Mouse (Mus musculus): ENCODE measurements around the gene Adgrg3.
A peak's percentile ranks its signal among the peaks of the same experiment; 100 is the strongest.

Gene Adgrg3

DNA sequence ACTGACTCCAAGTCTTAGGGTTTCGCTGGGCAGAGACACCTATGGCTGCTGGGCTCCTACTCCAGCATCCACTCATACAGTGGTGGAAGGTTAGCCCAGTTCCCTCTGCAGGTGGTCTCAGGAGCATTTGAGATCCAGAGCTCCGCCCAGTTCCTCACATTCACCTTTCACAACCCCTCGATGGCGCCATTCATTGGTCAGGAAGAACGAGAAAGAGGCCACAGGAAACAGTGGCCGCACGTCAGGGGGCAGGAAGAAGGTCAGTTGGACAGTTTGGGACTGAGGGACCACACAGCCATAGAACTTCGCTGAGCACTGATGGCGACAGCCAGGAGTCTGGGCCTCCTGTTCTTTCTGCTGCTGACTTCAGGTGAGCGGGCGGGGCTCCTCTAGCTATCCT is at the start of gene Adgrg3:
TSS of gene Adgrg3 (plus strand) at position 242 of the 400 bp plus-strand sequence.
- DNase-seq (ENCODE audit: low spot score), result no peak

DNA sequence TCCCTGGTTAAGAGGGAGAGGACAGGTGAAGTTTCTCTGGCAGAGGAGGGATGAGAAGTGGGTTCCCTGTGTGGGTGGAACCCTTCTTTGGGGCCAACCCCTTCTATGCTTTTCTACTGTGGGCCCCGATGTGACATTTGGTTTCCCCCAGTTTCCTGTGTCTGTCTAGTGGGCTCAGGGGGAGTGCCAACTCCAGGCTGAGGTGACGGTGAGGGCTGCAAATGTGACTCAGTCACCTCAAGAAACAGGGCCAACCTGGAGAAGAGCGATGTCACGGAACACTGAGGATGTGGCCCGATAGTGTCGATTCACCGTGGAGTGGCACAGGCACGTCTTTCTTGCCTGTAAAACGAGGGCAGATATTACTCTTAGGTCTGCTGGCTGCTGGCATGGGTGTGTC is 44.2 kb upstream of the Adgrg3 start:
- no peak for DNase-seq (ENCODE audit: low spot score)

DNA sequence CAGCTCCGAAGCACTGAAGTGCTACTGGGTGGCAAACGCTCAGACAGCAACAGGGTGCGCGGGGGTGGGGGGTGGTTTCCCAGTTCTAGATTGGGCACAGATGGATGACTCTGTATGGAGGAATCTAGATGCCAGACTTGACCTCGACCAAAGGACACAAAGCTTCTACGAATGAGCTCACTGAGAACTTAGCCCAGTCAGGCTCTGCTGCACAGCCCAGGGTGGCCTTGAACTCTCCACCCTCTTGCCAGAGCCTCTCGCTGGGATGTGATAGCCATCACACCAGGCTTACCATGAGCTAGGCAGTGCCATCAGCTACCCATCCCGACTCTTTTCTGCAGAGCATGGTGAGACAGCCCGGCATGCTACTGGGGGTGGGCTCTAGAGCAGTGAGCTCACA is 43.7 kb upstream of the Adgrg3 start:
- no peak for DNase-seq (ENCODE audit: low spot score)

DNA sequence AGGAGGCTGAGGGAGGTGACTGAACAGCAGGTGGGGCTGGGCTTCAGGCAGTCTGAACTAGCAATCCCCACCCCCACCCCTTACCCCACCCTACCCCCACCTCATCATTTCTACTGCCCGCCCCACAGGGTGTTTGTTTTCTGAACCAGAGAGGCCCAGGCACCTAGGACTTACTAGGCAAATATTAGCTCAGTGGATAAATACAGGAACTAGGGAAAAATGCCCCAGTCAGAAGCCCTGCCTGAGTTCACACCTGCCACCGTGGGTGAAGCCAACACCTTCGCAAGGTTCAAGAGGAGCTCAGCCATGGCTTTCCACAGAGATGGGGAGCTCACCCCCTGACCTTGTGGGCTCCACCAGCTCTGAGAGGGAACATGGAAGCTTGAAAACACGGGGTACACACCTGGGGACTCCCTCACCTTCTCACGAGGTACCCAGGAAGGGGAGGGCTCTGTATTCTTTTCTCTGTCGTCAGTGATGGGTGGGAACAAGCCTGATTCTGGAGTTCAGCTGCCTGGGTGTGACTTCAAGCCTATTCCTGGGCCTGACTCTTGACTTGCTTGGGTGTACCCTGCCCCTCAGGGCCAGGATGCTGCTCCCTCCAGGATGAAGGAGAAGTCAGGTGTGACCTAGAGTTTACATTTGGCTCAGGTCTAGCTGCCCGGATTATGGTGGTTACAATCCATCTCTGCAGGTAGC is 42.9 kb upstream of the Adgrg3 start, which contains the start of gene Adgrg1:
TSS of gene Adgrg1 (plus strand) at position 285 of the 699 bp plus-strand sequence.
- no peak for DNase-seq (ENCODE audit: low spot score)

DNA sequence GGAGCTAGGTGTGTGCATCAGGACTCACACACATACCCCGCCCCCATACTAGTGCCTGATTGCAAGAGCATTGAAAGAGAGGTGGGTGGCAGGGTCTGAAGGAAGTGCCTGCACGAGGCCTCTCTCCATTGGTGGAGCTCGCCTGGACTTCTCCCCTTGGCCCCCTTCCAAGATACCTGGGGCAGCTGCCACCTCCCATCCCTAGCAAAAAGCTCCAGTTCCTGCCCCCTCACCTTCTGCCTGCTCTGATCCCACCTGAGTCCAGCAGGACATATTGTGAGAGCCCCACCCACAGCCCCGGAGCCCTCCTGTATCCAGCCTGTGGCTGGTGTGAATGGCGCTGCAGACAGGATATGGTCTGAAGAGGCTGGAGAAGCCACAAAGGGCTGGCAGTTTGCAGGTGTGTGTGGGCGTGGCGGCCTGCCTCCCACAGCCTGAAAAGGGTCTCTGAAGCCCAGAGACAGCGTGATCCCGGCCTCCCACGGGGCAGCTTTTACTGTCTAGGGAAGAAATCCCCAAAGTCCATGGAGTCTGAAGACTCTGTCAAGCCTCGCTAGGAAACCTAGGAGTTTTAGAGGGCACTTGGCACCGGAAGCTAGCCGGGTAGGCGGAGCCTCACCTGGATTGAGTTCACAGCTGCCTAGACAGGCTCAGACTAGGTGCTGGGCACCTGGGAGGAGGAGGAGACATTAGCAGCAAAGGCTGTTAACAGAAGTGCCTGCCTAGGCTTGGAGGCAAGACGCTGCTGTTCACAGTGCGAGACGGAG is 40.7 kb upstream of the Adgrg3 start:
- no peak for DNase-seq (ENCODE audit: low spot score)

DNA sequence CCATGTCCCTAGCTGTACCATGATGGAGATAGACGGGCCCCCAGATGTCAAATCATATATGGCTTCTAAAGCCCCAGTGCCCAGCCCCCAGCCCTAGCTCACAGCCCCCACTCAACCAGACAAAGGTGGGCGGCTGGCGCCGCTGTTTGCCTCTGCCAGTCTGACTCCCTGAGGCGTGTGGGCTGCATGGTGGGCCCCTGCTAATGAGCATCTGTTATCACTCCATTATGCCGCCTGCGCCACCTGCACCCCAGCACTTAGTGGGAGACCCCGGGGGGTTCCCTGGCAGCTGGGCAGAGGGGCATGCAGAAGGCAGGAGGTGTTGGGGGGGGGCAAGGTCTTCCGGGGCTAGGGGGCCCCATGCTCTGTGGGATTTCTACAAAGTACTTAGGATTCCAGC is 39.4 kb upstream of the Adgrg3 start:
- DNase-seq (ENCODE audit: low spot score), result no peak

DNA sequence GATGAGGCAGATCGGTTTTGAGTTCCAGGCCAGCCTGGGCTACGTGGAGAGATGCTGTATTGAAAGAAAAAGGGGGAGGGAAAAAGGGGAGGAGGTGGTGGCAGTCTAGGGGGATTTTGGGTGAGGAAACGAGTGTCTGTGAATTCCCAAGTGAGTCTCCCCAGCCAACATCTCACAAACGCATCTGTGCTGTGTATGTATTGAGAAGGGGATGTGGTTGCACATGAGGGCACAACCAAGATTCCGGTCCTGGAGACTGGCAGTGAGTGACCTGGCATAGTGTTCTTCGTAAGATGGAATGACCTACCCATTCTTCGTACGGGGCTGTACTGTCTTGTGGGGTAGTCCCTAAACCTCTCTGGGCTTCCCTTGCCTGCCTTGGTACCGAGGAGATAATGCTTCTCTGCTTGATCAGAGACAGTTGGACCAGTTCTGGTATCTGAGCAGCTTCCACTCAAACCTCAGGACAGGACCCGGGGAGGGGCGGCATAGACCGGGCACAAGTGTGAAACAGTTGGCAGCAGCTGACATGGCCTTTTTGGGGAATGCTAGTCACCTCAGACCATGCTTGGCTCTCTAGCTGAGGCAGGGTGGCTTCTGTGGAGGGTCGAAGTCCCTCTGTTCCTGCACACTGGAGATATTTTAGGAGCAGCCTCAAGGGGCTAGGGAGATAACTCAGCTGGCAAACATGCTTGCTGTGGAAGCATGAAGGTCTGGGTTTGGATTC is 38.7 kb upstream of the Adgrg3 start:
- DNase-seq (ENCODE audit: low spot score), result no peak

DNA sequence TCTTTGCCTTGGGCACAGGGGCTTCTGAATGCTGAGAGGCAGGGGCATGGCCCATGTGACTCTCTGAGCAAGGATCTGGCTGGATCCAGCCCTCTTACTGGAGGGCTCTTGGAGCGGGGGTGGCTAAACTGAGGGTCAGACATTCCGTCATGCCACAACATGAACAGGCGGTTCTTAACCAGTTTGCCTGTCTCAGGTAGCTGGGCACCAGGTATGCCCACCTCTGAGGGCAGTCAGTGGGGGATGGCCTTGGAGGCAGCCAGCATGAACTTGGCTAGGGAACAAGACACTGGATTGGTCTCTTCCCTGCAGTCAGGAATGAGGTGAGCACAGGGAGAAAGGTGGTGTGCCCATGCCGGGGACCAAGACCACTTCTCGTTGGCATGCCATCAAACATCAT is 37.3 kb upstream of the Adgrg3 start:
- DNase-seq (ENCODE audit: low spot score), result no peak

DNA sequence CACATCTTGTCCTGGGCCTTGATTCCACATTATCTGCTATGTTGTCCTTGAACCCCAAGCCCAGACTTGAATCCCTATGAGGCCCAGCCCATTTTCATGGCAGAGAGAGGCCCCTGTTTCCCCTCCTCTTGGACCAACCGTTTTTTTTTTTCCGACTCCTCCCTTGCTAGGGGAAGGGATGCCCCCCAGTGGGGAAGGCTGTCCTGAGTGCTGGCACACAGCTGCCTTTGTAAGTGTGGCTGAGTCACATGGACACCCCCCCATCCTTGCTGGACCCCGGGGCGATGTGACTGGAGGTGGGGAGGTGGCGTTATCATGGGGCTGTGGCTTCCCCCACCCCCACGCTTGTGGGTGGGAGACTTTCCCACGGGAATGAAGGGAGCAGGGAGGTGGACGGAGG is 36.5 kb upstream of the Adgrg3 start:
- no peak for DNase-seq (ENCODE audit: low spot score)

DNA sequence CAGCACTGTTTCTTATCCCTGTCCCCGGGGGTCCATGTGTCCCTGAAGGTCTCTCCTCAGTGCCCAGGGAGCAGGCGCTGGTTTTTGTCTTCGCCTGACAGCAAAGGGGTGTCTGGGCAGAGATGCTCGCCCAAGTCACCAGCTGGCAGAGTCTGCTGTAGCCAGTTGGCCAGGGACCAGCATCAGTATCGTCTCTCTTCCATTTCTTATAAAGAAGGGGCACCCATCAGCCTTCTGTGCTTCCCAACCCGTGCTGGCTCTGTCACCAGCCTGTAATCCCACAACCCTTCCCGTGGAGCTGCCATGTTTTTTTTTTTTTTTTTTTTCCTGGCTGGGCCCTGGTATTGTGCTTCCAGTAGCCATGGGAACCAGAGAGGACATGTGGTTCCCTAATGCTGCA is 35.6 kb upstream of the Adgrg3 start:
- no peak for DNase-seq (ENCODE audit: low spot score)

DNA sequence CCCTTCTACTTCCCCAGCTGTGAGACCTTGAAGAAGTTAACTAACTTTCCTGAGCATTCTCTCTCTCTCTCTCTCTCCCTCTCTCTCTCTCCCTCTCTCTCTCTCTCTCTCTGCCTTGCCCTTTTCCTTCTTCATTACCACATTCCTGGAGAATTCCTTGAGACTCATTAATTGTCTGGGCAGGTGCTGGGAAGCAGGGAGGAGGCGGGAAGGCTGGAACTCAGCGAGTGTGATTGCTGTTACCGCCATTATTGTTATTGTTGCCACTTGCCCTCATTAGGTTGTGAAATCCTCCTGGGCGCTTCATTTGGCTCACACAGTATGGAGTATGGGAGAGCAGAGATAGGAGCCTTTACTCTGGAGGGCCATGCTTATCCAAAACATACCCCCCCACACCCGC is 34.3 kb upstream of the Adgrg3 start:
- DNase-seq (ENCODE audit: low spot score), result peak; percentile 55

DNA sequence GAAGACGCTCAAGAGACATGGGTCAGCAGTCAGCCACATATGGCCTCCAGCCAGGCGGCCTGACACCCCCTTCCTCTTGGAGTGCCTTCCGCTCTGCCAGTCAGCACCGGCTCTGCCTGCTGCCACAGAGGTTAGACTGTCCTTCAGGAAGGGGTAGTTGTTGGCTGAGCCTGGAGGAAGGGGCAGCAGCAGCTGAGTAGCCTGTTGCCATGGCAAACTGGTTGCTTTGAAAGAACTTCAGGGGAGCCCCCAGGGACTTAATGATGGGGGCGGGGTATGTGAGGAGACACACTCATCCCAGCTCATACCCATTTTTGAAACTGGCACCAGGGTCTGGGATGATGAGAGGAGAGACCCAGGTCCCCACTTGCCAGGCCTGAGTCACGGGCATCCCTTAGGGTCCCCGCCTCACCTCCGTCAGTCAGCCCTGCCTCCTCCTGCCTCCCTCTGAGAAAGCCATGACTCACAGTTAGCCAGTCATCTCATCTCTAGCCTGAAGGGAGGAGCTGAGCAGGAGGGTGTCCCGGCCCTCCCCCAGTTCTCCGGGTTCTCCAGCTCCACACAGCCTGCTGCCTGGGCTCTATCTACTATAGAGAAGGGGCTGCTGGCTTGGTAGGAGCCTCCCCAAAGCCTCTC is 33.5 kb upstream of the Adgrg3 start:
- DNase-seq (ENCODE audit: low spot score), result peak; percentile 62

DNA sequence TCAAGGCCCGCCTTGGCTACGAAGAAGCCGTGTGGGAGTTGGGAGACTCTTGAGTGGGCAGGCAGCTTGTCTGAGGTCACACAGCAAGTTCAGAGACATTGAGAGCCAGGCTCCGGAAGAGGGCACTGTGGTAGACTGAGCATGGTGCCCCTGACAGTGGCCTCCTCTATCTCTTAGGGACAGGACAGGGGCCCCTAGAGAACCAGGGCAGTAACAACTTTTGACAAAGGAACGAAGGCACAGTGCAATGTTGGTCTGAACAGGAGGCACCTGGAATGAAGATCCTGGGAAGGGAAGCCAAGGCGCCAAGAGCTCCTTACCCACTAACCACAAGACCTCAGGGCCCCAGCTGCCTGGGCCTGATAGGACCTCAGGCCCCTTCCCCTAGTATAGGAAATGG is 32.5 kb upstream of the Adgrg3 start:
- DNase-seq (ENCODE audit: low spot score), result no peak

DNA sequence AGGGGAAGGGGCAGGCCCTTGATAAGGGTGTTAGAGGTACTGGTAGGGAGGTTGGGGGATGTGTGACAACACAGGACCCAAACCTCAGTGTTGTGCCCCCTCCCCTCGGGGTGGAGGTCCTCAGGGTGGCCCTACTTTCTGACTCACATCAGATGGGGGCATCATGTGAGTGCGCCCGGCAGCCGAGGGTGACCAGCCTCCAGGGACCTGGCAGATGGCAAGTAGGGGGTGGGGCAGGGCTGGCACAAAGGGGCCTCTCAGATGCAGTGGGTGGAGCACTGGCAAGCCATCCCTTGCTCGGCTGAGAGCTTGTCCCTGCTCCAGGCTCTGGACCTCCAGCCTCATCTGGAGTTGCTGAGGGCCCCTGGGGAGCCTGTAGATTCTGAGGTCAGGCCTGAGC is 30.8 kb upstream of the Adgrg3 start:
- DNase-seq (ENCODE audit: low spot score), result no peak

DNA sequence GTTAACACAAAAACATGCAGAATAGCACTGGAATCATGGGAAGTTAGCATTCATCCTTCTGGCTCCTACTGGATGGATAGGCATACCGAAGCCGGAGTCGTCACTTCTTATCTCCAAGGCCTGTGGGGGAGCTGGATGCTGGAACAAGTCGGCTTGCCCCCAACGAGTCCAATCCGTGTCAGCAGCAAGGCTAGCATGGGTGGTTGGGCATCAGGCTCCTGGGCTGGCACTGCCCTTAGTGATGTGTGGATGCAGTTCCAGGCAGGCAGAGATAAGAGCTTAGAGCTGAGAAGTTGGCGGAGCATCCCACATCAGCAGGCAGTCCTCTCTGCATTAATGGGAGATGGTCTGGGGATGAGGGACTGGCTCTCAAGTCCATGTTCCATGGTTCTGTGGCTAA is 29.9 kb upstream of the Adgrg3 start:
- no peak for DNase-seq (ENCODE audit: low spot score)

DNA sequence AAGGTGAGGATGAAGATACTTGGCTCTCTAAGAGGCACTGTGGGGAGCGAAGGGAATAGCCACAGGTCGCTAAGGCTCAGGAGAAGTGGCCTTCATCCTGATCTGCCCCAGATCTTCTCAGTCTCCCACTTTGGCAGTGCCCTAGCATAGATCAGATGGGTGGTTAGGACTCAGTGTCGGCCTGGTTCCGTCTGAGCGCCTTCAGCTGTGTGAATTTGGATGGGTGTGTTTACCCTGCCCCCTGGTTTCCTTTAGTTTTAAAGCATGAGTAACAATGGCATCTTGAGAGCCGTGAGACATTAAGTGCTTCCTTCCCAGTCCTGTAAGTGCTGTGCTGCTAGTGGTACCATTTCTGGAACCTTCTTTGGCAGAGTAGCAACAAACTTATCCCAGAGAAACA is 28.9 kb upstream of the Adgrg3 start:
- no peak for DNase-seq (ENCODE audit: low spot score)

DNA sequence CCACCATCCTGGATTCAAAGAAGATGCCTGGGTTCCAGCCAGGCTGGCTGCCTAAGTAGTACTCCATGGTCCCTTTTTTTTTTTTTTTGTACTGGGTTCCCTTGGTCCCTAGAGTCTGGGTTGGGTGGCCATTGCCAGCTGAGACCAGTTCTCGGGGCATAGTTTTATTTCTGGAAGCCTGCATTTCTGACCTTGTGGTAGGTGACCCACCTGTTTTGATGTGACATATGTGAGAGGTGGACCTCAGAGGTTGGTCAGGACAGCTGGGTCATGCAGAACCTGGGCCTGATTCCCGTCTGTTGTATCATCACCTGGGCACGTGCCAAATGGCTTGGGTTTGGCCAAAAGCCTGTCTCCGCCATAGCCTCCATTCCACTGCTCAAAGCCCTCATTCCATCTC is 27.8 kb upstream of the Adgrg3 start:
- no peak for DNase-seq (ENCODE audit: low spot score)

DNA sequence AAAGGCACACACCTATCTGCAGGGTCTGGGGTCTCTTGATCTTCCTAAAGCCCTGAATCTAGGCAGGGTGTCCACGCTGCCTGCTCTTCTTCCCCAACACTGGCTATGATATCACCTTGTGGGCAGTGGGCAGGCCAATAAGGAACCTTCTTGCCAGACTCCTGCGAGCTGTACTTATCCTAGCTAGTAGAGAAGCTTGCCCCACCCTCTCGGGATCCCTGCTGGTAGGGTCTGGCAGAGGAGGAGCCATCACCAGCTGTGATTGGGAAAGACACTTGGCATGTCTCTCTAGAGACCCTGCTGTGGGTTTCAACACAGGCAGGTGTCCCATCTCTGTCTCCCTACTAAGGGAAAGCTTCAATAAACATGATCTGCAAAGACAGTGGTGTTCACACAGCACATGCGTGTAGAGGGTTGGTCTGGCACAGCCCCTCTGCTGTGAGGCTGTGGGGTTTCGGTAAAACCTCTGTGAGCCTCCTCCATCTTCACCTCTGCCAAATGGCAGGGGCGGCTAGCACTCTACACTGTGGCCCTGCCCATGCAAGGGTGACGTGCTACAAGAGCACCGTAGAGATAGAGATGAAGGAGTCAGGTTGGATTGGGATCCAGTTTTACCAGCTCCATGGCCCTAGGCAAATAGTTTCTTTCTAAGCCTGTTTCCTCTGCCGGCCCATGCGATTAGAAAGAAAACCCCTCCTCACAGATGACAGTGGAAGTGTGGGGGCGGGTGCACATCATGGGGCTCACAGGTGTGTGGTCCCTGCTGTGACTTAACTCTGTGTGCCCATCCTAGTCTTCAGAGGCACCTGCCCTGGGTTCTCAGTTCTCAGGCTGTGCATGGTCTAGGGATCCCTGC is 26.7 kb upstream of the Adgrg3 start:
- no peak for DNase-seq (ENCODE audit: low spot score)

DNA sequence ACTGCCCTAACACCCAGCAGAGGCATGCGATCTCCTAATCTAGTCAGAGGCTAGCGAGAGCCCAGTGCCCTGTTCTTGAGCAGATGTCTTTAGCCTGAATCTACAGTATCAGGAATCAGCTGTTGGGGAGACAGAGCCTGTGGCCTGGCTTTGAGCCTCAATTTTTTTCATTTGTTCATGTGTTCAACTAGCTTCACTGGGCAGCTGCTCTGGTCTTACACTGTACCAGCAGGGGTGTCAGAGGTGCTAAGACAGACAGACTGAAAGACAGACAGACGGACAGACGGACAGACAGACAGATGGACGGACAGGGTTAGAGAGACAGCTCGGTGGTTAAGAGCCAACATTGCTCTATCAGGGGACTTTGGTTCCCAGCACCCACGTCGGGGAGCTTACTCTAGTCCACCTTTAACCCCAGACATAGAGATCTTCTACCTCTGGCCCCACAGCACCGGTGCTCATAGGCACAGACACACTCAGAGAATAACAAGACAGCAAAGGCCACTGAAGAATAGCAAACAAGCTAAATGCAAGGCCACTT is 26.0 kb upstream of the Adgrg3 start:
- DNase-seq (ENCODE audit: low spot score), result peak; percentile 12

DNA sequence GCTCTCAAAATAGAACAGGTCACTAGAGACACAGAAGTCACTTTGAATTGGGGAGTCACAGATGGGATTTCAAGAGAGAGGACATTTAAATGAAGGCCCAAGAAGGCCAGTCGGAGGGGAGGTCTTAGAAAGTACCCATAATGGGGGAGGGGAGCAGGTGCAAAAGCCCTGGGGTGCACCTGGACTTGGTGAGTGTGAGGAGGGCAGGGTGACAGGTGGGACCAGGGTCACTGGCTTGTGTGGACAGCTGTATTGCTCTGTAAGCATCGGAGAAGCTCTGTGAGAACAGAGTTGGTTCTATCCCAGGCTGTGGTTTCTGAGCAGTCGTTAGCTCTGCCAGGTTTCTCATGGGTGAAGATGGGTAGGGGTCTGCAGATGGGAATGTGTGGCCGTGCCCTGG is 25.5 kb upstream of the Adgrg3 start:
- DNase-seq (ENCODE audit: low spot score), result no peak

DNA sequence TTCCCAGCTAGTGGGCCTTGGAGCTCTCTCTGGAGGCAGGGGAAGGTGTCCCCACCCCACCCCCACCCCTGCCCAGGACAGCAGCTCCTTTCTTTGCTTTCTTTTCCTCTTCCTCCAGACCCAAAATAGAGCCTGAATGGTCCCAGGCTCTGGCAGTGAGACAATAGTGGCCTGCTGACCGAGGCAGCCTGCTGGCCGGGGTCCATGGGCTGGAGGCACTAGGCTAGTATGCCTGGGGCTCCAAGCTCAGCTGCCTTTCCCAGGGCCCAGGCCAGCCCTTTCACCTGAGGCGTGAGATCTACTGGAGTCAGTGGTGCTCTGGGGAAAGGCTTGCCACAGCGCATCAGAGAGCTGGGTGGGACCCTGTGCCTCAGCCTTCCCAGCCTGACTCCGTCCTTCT is 25.0 kb upstream of the Adgrg3 start:
- DNase-seq (ENCODE audit: low spot score), result no peak

Measured in adipocyte (in vitro differentiated cells).